Mouse (Mus musculus) hindbrain, embryonic 12.5 days (tissue): ENCODE measurements around the gene Gm20662. TPM values are rescaled to one million over a fixed set of nuclear protein-coding genes. Genes with fewer than 3 reads are reported as not detected.
"Not testable (repeated sequence)": the region's sequence is repeated elsewhere in the genome, so short reads cannot be mapped to it uniquely, and the experiment has no call there.

Source experiments
- ATAC-seq: fragments of 200-750 bp; cut with Nextera tagmentation; 2 replicates; pipeline ENCODE4 v1.8.0; 2017; ENCODE audit warnings: moderate TSS enrichment; ENCODE audit not compliant: low FRiP score
- H3K27ac ChIP-seq: fragments of 300-500 bp; sonication (generic); 2 replicates; pipeline ENCODE4 v1.5.1; 2016; ENCODE audit warnings: mild to moderate bottlenecking
- H3K27me3 ChIP-seq: fragments of 300-500 bp; sonication (generic); 2 replicates; pipeline ENCODE4 v1.6.1; 2016; ENCODE audit warnings: mild to moderate bottlenecking
- H3K36me3 ChIP-seq: fragments of 300-500 bp; sonication (generic); 2 replicates; pipeline ENCODE4 v1.6.1; 2016; ENCODE audit warnings: mild to moderate bottlenecking
- H3K4me1 ChIP-seq: fragments of 300-500 bp; sonication (generic); 2 replicates; pipeline ENCODE4 v1.6.1; 2016
- H3K4me2 ChIP-seq: fragments of 300-500 bp; sonication (generic); replicated peaks from 2 replicates; pipeline ENCODE4 v1.6.1; 2016; ENCODE audit warnings: mild to moderate bottlenecking
- H3K4me3 ChIP-seq: fragments of 300-500 bp; sonication (generic); 2 replicates; pipeline ENCODE4 v1.5.1; 2016; ENCODE audit warnings: mild to moderate bottlenecking
- H3K9ac ChIP-seq: fragments of 300-500 bp; sonication (generic); 2 replicates; pipeline ENCODE4 v1.6.1; 2016; ENCODE audit warnings: mild to moderate bottlenecking, moderate library complexity
- H3K9me3 ChIP-seq: fragments of 300-500 bp; sonication (generic); replicated peaks from 2 replicates; pipeline ENCODE4 v1.6.1; 2016; ENCODE audit warnings: mild to moderate bottlenecking
- WGBS: fragments of 180-500 bp; shearing (Covaris S2); methylation state at CpG from one replicate; pipeline ENCODE4 v1.1.7; 2016; 5-methylcytosine and 5-hydroxymethylcytosine counted together
- polyA plus RNA-seq: library from polyadenylated mRNA; unstranded; fragments of >200 nt; fragmentation: Nextera tagmentation; extraction: Ambion mirVana; gene quantifications from 2 replicates; pipeline ENCODE4 v1.2.1, GENCODE M21; 2016

Gm20662 gene
- polyA plus RNA-seq, 1 experiment from 2014 or later, result not detected

- no peak for ATAC-seq
- no peak overlapping the region for H3K4me2 ChIP-seq
- H3K27ac ChIP-seq, result no peak overlapping the region
- 94% methylated on average over 21 of the region's 21 CpGs for WGBS
- no peaks in the 10 kb centered on the region for H3K4me1 ChIP-seq
- no peaks in the 10 kb centered on the region for H3K9me3 ChIP-seq
- H3K27me3 ChIP-seq, result no peaks in the 10 kb centered on the region
- no peak overlapping the region for H3K4me3 ChIP-seq
- H3K36me3 ChIP-seq, result no peaks in the 10 kb centered on the region
- H3K9ac ChIP-seq, result no peak overlapping the region
Measured at GRCm38 (mm10) chr9:107995513-107995912, 636 bp upstream of the Gm20662 start.

- no peaks in the 10 kb centered on the region for H3K36me3 ChIP-seq
- H3K9me3 ChIP-seq, result no peaks in the 10 kb centered on the region
- under 1% methylated on average over 51 of the region's 51 CpGs for WGBS
- H3K4me3 ChIP-seq, result peak within 1 kb of the TSS; percentile 98
- peaks cover 26% of the 10 kb centered on the region for H3K4me1 ChIP-seq
- H3K4me2 ChIP-seq, result peak within 1 kb of the TSS; percentile 84
- H3K27me3 ChIP-seq, result no peaks in the 10 kb centered on the region
- H3K9ac ChIP-seq, result peak within 1 kb of the TSS; percentile 96
- peak within 1 kb of the TSS; percentile 96 for H3K27ac ChIP-seq
- ATAC-seq, result peak; percentile 98
Measured at GRCm38 (mm10) chr9:108001922-108002770, 6.0 kb downstream of the Gm20662 start, which contains the start of gene Ip6k1. Ip6k1 (plus strand) TSS chr9:108002501.

GRCm38 (mm10) chr9:108002778-108003530, 6.8 kb downstream of the Gm20662 start:
- Histone ChIP-seq H3K27ac (peak overlapping the region; percentile 96), H3K36me3 (no peaks in the 10 kb centered on the region), H3K4me2 (peak overlapping the region; percentile 84), H3K4me1 (peaks cover 26% of the 10 kb centered on the region), H3K27me3 (no peaks in the 10 kb centered on the region), H3K4me3 (peak overlapping the region; percentile 98), H3K9ac (peak overlapping the region; percentile 96), H3K9me3 (no peaks in the 10 kb centered on the region)
- under 1% methylated on average over 50 of the region's 50 CpGs for WGBS
- peak; percentile 72 for ATAC-seq

DNA sequence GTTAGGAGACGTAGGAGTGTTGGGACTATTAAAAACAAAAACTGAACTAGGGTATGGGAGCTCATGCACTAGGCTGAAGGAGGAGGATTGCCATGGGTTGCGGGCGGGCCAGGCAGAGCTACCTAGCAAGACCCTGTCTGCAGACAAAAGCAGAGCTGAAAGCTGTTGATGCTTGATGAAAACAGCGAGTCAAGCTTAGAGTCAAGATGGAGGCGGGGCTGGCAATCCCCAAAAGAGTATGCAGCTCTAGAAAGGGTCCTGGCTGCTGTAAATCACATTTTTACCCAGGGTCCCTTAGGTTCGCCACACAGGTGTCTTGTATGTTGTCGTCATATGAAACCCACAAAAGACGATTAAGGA, 7.4 kb downstream of the Gm20662 start:
- H3K27ac ChIP-seq, result peak overlapping the region; percentile 96

GRCm38 (mm10) chr9:108008041-108008440, 11.9 kb downstream of the Gm20662 start:
- H3K27ac ChIP-seq, result no peak overlapping the region
- no peaks in the 10 kb centered on the region for H3K9me3 ChIP-seq
- ATAC-seq, result no peak
- WGBS, result 93% methylated on average over 5 of the region's 5 CpGs
- H3K9ac ChIP-seq, result no peak overlapping the region
- no peaks in the 10 kb centered on the region for H3K27me3 ChIP-seq
- peaks cover 22% of the 10 kb centered on the region for H3K4me1 ChIP-seq
- peaks cover 7% of the 10 kb centered on the region for H3K36me3 ChIP-seq
- no peak overlapping the region for H3K4me3 ChIP-seq
- H3K4me2 ChIP-seq, result no peak overlapping the region

More for the DNA sequence above, 7.4 kb downstream of the Gm20662 start:
- H3K9ac ChIP-seq, result peak overlapping the region; percentile 96
- H3K4me3 ChIP-seq, result peak overlapping the region; percentile 98
- H3K27me3 ChIP-seq, result no peaks in the 10 kb centered on the region
- WGBS, result 20% methylated on average over 8 of the region's 8 CpGs
- H3K36me3 ChIP-seq, result no peaks in the 10 kb centered on the region
- H3K9me3 ChIP-seq, result no peaks in the 10 kb centered on the region
- no peak for ATAC-seq
- peak overlapping the region; percentile 84 for H3K4me2 ChIP-seq
- H3K4me1 ChIP-seq, result peaks cover 26% of the 10 kb centered on the region

- no peak for ATAC-seq
- Histone ChIP-seq H3K4me2 (no peak overlapping the region), H3K36me3 (peaks cover 7% of the 10 kb centered on the region), H3K9me3 (no peaks in the 10 kb centered on the region), H3K27ac (no peak overlapping the region), H3K27me3 (no peaks in the 10 kb centered on the region), H3K4me3 (no peak overlapping the region), H3K4me1 (peaks cover 2% of the 10 kb centered on the region; the same call in 1 of the 2 replicates), H3K9ac (no peak overlapping the region)
Measured at GRCm38 (mm10) chr9:108010385-108010784, 14.2 kb downstream of the Gm20662 start.

DNA sequence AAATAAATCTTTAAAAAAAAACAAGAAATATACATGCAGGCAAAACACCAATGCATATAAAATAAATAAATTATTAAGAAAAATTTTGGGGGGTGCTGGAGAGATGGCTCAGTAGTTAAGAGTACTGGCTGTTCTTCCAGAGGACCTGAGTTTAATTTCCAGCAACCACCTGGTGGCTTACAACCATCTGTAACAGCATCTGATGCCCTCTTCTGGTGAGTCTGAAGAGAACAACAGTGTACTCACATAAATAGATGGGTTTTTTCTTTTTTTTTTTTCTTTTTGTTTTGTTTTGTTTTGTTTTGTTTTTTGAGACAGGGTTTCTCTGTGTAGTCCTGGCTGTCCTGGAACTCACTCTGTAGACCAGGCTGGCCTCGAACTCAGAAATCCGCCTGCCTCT, 17.4 kb downstream of the Gm20662 start:
- not testable (repeated sequence) for H3K27ac ChIP-seq, H3K4me1 ChIP-seq, H3K9ac ChIP-seq, H3K36me3 ChIP-seq, H3K4me2 ChIP-seq, ATAC-seq, H3K4me3 ChIP-seq, H3K9me3 ChIP-seq, H3K27me3 ChIP-seq
- 96% methylated on average over 2 of the region's 2 CpGs for WGBS

DNA sequence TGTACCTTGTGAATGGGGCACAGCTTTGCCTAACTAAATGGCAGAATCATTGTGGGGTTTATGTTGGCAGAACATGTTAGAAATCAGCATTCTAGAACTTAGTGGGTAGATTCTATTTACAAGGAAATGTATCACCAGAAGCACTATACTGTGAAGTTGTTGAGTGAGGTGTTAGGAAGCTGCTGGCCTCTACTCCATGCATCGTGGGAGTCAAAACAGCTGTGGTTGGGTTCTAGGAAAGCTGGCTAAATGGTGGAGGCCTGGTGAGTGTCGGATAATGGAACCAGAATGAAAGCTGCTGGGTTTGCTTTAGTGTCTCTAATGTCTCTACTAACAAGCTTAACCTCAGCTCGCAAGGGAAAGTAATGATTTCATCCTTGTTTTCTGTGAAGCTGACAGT, 21.0 kb downstream of the Gm20662 start:
- H3K27ac ChIP-seq, result no peak overlapping the region
- ATAC-seq, result no peak
- H3K4me1 ChIP-seq, result no peaks in the 10 kb centered on the region
- WGBS, result 84% methylated on average over 3 of the region's 3 CpGs
- no peak overlapping the region for H3K9ac ChIP-seq
- H3K4me3 ChIP-seq, result no peak overlapping the region
- H3K9me3 ChIP-seq, result no peaks in the 10 kb centered on the region
- no peak overlapping the region for H3K4me2 ChIP-seq
- H3K36me3 ChIP-seq, result peaks cover 7% of the 10 kb centered on the region
- no peaks in the 10 kb centered on the region for H3K27me3 ChIP-seq

DNA sequence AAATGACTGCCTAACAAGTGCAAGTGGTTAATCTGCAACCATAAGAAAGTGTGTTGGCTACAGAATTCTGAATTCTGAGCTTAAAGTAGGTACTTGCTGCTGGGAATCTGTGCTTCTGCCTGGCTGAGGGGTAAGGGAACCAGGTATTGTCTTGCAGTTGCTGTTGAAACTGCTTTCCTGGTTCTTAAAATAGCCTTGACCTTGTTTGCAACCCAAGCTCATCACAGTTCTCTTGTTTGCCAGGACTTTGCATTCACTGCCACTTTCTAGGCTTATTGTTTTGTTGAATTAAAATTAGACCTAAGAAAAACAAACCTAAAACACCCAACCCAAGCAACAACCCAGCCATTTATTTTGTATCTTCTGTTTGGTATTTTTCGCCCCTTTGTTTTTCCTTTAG, 24.6 kb downstream of the Gm20662 start:
- WGBS, result 86% methylated on average over 1 of the region's 1 CpGs
- H3K27ac ChIP-seq, result no peak overlapping the region
- no peaks in the 10 kb centered on the region for H3K27me3 ChIP-seq
- H3K4me3 ChIP-seq, result no peak overlapping the region
- peaks cover 21% of the 10 kb centered on the region for H3K36me3 ChIP-seq
- no peaks in the 10 kb centered on the region for H3K9me3 ChIP-seq
- no peak overlapping the region for H3K4me2 ChIP-seq
- no peak for ATAC-seq
- H3K4me1 ChIP-seq, result no peaks in the 10 kb centered on the region
- no peak overlapping the region for H3K9ac ChIP-seq

- H3K4me3 ChIP-seq, result no peak overlapping the region
- no peaks in the 10 kb centered on the region for H3K9me3 ChIP-seq
- H3K9ac ChIP-seq, result no peak overlapping the region
- H3K4me1 ChIP-seq, result no peaks in the 10 kb centered on the region
- WGBS, result 91% methylated on average over 3 of the region's 3 CpGs
- H3K4me2 ChIP-seq, result no peak overlapping the region
- H3K27ac ChIP-seq, result no peak overlapping the region
- no peak for ATAC-seq
- peaks cover 43% of the 10 kb centered on the region for H3K36me3 ChIP-seq
- H3K27me3 ChIP-seq, result no peaks in the 10 kb centered on the region
Measured at GRCm38 (mm10) chr9:108023216-108023615, 27.1 kb downstream of the Gm20662 start.

- WGBS, result 91% methylated on average over 3 of the region's 3 CpGs
- H3K4me1 ChIP-seq, result no peaks in the 10 kb centered on the region
- no peak for ATAC-seq
- H3K27me3 ChIP-seq, result no peaks in the 10 kb centered on the region
- H3K4me2 ChIP-seq, result no peak overlapping the region
- no peak overlapping the region for H3K27ac ChIP-seq
- H3K4me3 ChIP-seq, result no peak overlapping the region
- peaks cover 48% of the 10 kb centered on the region for H3K36me3 ChIP-seq
- no peaks in the 10 kb centered on the region for H3K9me3 ChIP-seq
- H3K9ac ChIP-seq, result no peak overlapping the region
Measured at GRCm38 (mm10) chr9:108026584-108026983, 30.4 kb downstream of the Gm20662 start.

GRCm38 (mm10) chr9:108027867-108028266, 31.7 kb downstream of the Gm20662 start:
- 96% methylated on average over 3 of the region's 3 CpGs for WGBS
- no peak for ATAC-seq
- Histone ChIP-seq H3K4me1 (no peaks in the 10 kb centered on the region), H3K27me3 (no peaks in the 10 kb centered on the region), H3K27ac (no peak overlapping the region), H3K9me3 (no peaks in the 10 kb centered on the region), H3K4me2 (no peak overlapping the region), H3K4me3 (no peak overlapping the region), H3K36me3 (peaks cover 60% of the 10 kb centered on the region), H3K9ac (no peak overlapping the region)
